Mouse (Mus musculus): ENCODE results near the gene Ankrd40.

DNA sequence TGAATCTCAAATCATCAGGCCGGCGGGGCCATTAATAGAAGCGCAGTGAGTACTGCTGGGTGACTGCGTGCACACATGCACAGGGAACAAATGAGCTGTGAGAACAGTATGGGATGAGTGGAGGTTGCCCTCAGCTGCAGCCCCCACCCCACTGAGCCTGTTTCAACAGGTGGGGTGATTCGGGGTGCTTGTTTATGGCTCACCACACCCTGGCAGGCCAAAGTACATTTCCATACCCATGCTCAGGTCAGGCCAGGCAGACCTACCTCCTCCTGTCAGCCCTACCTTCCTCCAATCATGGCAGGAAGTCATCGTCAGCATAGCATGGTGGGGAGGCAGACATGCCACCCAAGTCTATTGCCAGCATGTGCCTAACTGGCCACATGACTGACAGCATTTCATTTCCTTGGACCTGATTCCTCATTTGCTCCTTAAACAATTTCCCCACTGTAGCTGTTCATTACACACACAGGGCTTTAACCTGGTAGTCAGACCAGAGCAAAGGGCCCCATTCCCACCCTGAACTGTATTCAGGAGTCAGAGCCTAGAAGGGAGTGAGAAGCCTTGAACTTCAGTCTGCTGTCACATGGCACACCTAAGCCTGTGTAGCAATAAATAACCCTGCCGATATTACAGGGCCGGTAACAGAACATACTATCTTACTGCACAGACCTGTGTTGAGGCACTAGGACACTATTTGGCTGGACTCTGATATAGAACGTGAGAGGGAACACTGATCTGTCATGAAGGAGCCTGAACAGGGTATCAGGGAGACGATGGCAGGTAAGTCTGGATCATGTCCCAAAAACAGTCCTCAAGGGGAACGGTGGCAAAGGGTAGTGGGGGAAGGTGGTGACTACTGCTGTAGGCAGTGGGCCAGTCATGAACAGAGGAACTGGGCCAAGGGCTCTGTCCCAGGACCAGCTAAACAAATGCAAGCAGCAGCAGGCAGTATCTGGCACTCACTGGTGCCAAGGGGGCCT is 46.3 kb upstream of the Ankrd40 start, which contains the start of gene Gm21885:
- TF ChIP-seq POLR2A (IDR thresholded peaks at IDR 0.05; ENCODE audit: low read depth, low read length): no peak
- no peak for TF ChIP-seq IRF4 (IDR thresholded peaks at IDR 0.05; ENCODE audit: low read depth, low read length)
- TF ChIP-seq CTCF (conservative IDR thresholded peaks at IDR 0.05 in 1 of 2, IDR thresholded peaks at IDR 0.05 in 1 of 2; ENCODE audit: low read depth in 2 of 2, low read length in 2 of 2): no peak
- no peak; the same call in 1 of the 2 replicates for TF ChIP-seq NELFE (IDR thresholded peaks at IDR 0.05; ENCODE audit: low read depth, low read length)
